Mouse (Mus musculus) inflammation-experienced regulatory T-cells (primary cell): ENCODE results near the gene Ermp1. TPM values are rescaled to one million over a fixed set of nuclear protein-coding genes. Genes with fewer than 3 reads are reported as not detected.

Experiments used
- polyA plus RNA-seq, 2 experiments: library from polyadenylated mRNA; unstranded; fragments of 100-300 nt; shearing (Covaris generic); gene quantifications; one replicate each; pipeline ENCODE4 v1.2.1; 2017

Gene Ermp1
- 10 to 100 TPM; 33.9 to 47.5 TPM for polyA plus RNA-seq

GRCm38 (mm10) chr19:29647651-29648549, at the start of gene Ermp1:
Ermp1 (minus strand) TSS chr19:29648415.

GRCm38 (mm10) chr19:29697245-29697874, 49.1 kb upstream of the Ermp1 start, which contains the start of gene Mlana:
Mlana (plus strand) TSS chr19:29697824.

Other genes with a start within 250 kb of the Ermp1 start
- gene Pdcd1lg2, start 237.5 kb downstream of the Ermp1 start, polyA plus RNA-seq, result 10 to 100 TPM; 13.1 to 24.8 TPM
- 1 to 10 TPM; 8.6 to 9.4 TPM for gene Ric1, start 126.1 kb downstream of the Ermp1 start, polyA plus RNA-seq
- under 1 TPM; 0.35 to 0.69 TPM for gene Mlana, start 49.4 kb upstream of the Ermp1 start, polyA plus RNA-seq
- gene 9930021J03Rik, start 157.6 kb upstream of the Ermp1 start, polyA plus RNA-seq, result 10 to 100 TPM in 1 of 2 experiments, 1 to 10 TPM in 1; 8.1 to 11.1 TPM
- 10 to 100 TPM in 1 of 2 experiments, 1 to 10 TPM in 1; 9.1 to 12.4 TPM for gene Ranbp6, start 164.6 kb upstream of the Ermp1 start, polyA plus RNA-seq